Mouse (Mus musculus) embryonic facial prominence, embryonic 14.5 days (tissue): ENCODE measurements around the gene Hsdl2. TPM values are rescaled to one million over a fixed set of nuclear protein-coding genes. Genes with fewer than 3 reads are reported as not detected.
A peak's percentile ranks its signal among the peaks of the same experiment; 100 is the strongest.
"Not testable (repeated sequence)": the region's sequence is repeated elsewhere in the genome, so short reads cannot be mapped to it uniquely, and the experiment has no call there.

ENCODE experiments used
- ATAC-seq: fragments of 200-750 bp; cut with Nextera tagmentation; 2 replicates; pipeline ENCODE4 v1.8.0; 2017; ENCODE audit warnings: low read depth, moderate number of reproducible peaks, moderate TSS enrichment
- DNase-seq: peaks from one replicate; pipeline ENCODE4 v3.0.0-alpha.2; 2015; ENCODE audit warnings: low spot score
- H3K27ac ChIP-seq: fragments of 300-500 bp; sonication (generic); replicated peaks from 2 replicates; pipeline ENCODE4 v1.5.1; 2014; ENCODE audit warnings: low read depth, mild to moderate bottlenecking, low read length, moderate library complexity
- H3K27me3 ChIP-seq: fragments of 300-500 bp; sonication (generic); replicated peaks from 2 replicates; pipeline ENCODE4 v1.6.1; 2014; ENCODE audit warnings: low read length; ENCODE audit not compliant: control insufficient read depth, insufficient read depth
- H3K36me3 ChIP-seq: fragments of 300-500 bp; sonication (generic); 2 replicates; pipeline ENCODE4 v1.6.1; 2014; ENCODE audit warnings: low read length, mixed read lengths; ENCODE audit not compliant: control insufficient read depth, insufficient read depth
- H3K4me1 ChIP-seq: fragments of 300-500 bp; sonication (generic); 2 replicates; pipeline ENCODE4 v1.6.1; 2014; ENCODE audit warnings: antibody characterized with exemption, low read length; ENCODE audit not compliant: control insufficient read depth, insufficient read depth
- H3K4me2 ChIP-seq: fragments of 300-500 bp; sonication (generic); 2 replicates; pipeline ENCODE4 v1.6.1; 2014; ENCODE audit warnings: low read depth, mild to moderate bottlenecking, low read length, moderate library complexity, mixed read lengths
- H3K4me3 ChIP-seq: fragments of 300-500 bp; sonication (generic); 2 replicates; pipeline ENCODE4 v1.5.1; 2014; ENCODE audit warnings: low read depth, mild to moderate bottlenecking, low read length
- H3K9ac ChIP-seq: fragments of 300-500 bp; sonication (generic); 2 replicates; pipeline ENCODE4 v1.6.1; 2014; ENCODE audit warnings: low read depth, mild to moderate bottlenecking, low read length, moderate library complexity, mixed read lengths
- H3K9me3 ChIP-seq: fragments of 300-500 bp; sonication (generic); 2 replicates; pipeline ENCODE4 v1.6.1; 2016; ENCODE audit warnings: low read length; ENCODE audit not compliant: control insufficient read depth
- WGBS: fragments of 180-500 bp; shearing (Covaris S2); extraction: QIAGEN DNeasy Blood & Tissue Kit; methylation state at CpG from one replicate; pipeline ENCODE4 v1.1.7; 2014; 5-methylcytosine and 5-hydroxymethylcytosine counted together
- polyA plus RNA-seq: library from polyadenylated mRNA; unstranded; fragments of >200 nt; fragmentation: Nextera tagmentation; extraction: Ambion mirVana; gene quantifications from 2 replicates; pipeline ENCODE4 v1.2.1, GENCODE M21; 2014

Hsdl2 gene
- polyA plus RNA-seq, 1 experiment from 2014 or later: 23.1 TPM

DNA sequence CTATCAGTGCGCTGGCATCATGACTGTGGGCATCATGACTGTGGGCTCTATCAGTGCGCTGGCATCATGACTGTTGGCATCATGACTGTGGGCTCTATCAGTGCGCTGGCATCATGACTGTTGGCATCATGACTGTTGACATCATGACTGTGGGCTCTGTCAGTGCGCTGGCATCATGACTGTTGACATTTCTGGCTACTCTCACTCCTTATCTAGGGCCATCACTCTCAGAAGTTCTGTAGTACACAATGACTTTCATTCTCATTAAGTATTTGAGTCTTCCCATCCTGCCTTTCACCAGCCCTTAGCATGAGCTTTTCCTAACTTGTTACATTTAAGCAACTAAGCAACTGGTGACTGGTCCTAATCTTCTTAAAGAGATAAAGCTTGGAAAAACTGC is 24.0 kb upstream of the Hsdl2 start:
- not testable (repeated sequence) for H3K4me1 ChIP-seq, H3K4me2 ChIP-seq, H3K27ac ChIP-seq, H3K36me3 ChIP-seq, H3K9ac ChIP-seq, H3K9me3 ChIP-seq, H3K27me3 ChIP-seq, H3K4me3 ChIP-seq, DNase-seq, ATAC-seq
- 92% methylated on average over 4 of the region's 4 CpGs for WGBS

DNA sequence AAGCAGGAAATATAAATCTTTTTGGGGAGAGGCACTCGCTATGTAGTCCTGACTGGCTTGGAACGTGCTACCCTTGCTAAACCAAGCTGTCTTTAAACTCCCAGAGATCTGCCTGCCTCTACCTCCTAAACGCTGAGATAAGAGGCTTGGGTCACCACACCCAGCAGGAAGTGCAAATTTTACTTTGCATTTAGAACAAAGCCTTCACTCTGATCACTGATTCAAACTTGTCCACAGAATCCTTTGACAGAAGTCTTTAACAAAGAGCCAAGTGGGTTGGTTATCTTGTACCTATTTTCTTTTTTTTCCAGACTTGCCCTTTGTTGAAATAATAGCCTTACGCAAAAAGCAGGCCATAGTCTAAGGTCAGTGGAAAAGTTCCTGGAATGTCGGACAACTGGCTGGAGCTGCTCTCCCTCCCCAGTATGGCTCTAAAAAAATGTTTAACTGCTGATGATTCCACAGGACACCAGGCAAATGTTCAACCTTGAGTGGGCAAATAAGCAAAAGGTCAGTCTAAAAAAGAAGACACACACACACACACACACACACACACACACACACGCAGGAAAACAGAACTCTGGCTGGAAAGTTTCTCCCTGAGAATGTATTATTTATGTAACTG is 23.2 kb upstream of the Hsdl2 start:
- no peak for DNase-seq
- H3K9me3 ChIP-seq: no peaks in the 10 kb centered on the region
- no peak overlapping the region for H3K4me2 ChIP-seq
- no peak for ATAC-seq
- H3K4me3 ChIP-seq: no peak overlapping the region
- H3K4me1 ChIP-seq: no peaks in the 10 kb centered on the region
- H3K27me3 ChIP-seq: no peaks in the 10 kb centered on the region
- H3K27ac ChIP-seq: no peak overlapping the region
- H3K36me3 ChIP-seq: no peaks in the 10 kb centered on the region
- WGBS: 69% methylated on average over 6 of the region's 6 CpGs
- H3K9ac ChIP-seq: no peak overlapping the region

DNA sequence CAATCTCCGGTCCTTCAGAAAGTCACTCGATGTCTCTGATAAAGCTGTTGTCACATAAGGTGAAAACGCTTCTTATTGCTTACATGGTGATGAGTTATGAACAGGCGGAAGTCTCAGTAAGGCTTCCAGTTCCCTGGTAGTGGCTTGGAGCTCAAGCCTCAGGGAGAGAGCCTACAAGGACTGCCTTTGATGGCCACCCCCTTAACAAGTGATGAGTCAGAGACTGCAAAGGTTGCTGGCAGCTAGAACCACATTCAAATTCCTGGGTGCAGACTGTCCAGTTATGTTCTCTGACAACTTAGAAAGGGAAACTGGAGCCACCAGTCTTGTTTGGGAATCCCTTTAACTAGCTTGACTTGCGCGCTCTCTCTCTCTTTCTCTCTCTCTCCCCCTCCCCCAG is 21.2 kb upstream of the Hsdl2 start:
- DNase-seq (no peak), ATAC-seq (no peak)
- Histone ChIP-seq H3K9ac (no peak overlapping the region), H3K4me1 (no peaks in the 10 kb centered on the region), H3K36me3 (no peaks in the 10 kb centered on the region), H3K9me3 (no peaks in the 10 kb centered on the region), H3K4me3 (no peak overlapping the region), H3K4me2 (no peak overlapping the region), H3K27ac (no peak overlapping the region), H3K27me3 (no peaks in the 10 kb centered on the region)
- 91% methylated on average over 6 of the region's 6 CpGs for WGBS

DNA sequence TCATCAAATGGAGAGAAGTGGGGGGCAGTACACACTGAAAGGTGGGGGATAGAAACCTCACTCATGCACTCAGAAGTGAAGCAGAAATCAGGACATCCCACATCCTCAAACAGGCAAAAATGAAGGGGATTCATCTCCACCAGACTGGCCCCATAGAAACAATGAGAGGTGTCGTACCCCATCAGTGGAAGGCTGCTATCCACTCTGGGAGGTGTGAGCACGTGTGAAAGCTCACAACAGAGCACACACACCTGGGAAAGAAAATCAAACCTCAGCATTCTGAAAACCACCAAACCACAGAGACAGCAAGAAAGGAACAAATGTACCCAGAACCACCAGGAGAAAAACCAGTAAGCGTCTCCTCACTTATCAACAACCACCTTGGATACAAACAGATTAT is 17.2 kb upstream of the Hsdl2 start:
- Histone ChIP-seq H3K27ac (no peak overlapping the region), H3K4me2 (no peak overlapping the region), H3K9me3 (0 out of 2 replicates have a peak, but pooled peaks cover 5% of the 10 kb centered on the region), H3K36me3 (no peaks in the 10 kb centered on the region), H3K4me3 (no peak overlapping the region), H3K4me1 (no peaks in the 10 kb centered on the region), H3K9ac (no peak overlapping the region), H3K27me3 (no peaks in the 10 kb centered on the region)
- ATAC-seq (no peak), DNase-seq (no peak)
- 74% methylated on average over 3 of the region's 3 CpGs for WGBS

DNA sequence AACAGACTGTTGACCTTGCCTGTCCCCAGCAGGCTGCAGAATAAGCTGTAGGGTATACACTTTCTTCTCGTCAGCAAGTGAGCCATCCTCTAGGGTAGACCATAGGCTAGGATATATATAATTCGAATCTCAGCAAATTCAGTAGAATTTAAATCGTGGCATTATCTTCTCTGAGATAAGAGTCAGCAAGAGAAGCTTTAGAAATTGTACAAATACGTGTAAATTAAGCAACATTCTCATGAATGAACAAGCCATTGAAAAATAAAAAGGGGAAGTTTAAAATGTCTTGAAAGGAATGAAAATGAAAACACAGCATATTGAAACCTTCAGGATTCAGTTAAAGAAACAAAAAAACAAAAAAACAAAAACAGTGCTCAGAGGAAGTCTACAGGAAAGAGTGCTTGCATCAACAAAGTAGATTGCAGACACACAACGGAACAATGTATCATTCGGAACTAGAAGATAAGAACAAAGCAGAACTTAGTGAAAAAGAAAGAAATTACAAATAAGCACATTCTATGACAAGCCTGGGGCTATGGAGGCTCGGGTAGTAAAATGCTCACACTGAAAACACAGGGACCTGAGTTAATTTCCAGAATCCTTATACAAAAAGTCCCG is 15.7 kb upstream of the Hsdl2 start:
- H3K36me3 ChIP-seq: no peaks in the 10 kb centered on the region
- H3K4me1 ChIP-seq: no peaks in the 10 kb centered on the region
- ATAC-seq (no peak), DNase-seq (no peak)
- no peak overlapping the region for H3K27ac ChIP-seq
- H3K4me2 ChIP-seq: no peak overlapping the region
- H3K9ac ChIP-seq: no peak overlapping the region
- H3K4me3 ChIP-seq: no peak overlapping the region
- WGBS: 70% methylated on average over 8 of the region's 8 CpGs
- no peaks in the 10 kb centered on the region for H3K27me3 ChIP-seq
- 0 out of 2 replicates have a peak, but pooled peaks cover 5% of the 10 kb centered on the region for H3K9me3 ChIP-seq

DNA sequence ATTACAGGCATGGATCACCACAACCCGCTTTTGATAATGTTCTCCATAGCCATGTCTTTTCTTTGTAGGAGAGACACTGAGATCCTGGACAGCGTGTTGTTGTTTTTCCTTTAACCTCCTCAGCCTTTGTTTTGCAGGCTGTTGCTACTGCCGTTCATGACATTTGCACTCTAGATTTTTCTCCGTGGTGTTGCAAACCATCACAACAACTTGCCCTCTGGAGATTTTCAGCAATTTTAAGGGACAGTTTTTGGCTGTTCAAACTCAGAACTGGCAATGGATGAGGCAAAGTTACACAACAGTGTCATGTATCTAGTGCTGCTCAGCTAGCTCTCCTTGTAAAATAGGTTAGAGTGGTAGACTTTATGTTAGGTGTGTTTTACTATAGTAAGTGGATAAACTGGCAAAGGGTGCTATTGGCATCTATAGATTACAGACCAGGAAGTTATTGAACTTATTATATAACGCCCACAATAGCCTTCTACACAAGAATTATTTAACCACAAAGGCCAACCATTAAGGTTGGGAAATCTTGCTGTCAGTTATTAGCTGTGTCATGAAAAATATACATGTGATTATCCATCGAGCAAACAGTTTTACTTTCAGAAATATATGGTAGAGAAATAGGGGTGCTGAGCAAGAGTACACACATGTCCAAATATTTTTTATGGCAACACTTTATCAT is 13.6 kb upstream of the Hsdl2 start:
- H3K4me3 ChIP-seq: no peak overlapping the region
- no peaks in the 10 kb centered on the region for H3K36me3 ChIP-seq
- DNase-seq (no peak), ATAC-seq (no peak)
- no peak overlapping the region for H3K9ac ChIP-seq
- WGBS: 79% methylated on average over 6 of the region's 6 CpGs
- no peaks in the 10 kb centered on the region for H3K4me1 ChIP-seq
- 0 out of 2 replicates have a peak, but pooled peaks cover 5% of the 10 kb centered on the region for H3K9me3 ChIP-seq
- H3K27me3 ChIP-seq: no peaks in the 10 kb centered on the region
- no peak overlapping the region for H3K4me2 ChIP-seq
- H3K27ac ChIP-seq: no peak overlapping the region

DNA sequence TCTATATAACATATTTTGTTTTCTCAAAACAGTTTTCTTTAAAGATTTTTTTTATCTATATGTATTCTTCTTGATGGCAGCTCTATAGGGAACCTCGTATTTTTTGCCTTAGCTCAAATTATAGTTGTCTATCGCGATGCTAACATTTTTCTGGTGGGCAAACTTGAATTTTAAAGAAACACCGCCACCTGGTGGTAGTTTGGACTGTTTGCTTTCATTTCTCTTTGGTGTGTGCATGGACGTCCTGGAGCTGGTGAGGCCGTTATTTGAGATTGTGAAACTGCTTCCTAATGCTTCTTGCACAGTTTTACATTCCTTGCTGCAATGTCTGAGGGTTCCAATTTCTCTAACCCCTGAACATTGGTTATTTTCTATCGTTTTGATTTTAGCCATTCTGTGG is 11.8 kb upstream of the Hsdl2 start:
- no peaks in the 10 kb centered on the region for H3K4me1 ChIP-seq
- 0 out of 2 replicates have a peak, but pooled peaks cover 5% of the 10 kb centered on the region for H3K9me3 ChIP-seq
- H3K36me3 ChIP-seq: no peaks in the 10 kb centered on the region
- H3K4me2 ChIP-seq: no peak overlapping the region
- H3K4me3 ChIP-seq: no peak overlapping the region
- DNase-seq: peak; percentile 89
- no peaks in the 10 kb centered on the region for H3K27me3 ChIP-seq
- peak overlapping the region; percentile 3; the same call in 1 of the 2 replicates for H3K9ac ChIP-seq
- ATAC-seq: peak; percentile 63
- no peak overlapping the region for H3K27ac ChIP-seq
- 2% methylated on average over 7 of the region's 7 CpGs for WGBS

DNA sequence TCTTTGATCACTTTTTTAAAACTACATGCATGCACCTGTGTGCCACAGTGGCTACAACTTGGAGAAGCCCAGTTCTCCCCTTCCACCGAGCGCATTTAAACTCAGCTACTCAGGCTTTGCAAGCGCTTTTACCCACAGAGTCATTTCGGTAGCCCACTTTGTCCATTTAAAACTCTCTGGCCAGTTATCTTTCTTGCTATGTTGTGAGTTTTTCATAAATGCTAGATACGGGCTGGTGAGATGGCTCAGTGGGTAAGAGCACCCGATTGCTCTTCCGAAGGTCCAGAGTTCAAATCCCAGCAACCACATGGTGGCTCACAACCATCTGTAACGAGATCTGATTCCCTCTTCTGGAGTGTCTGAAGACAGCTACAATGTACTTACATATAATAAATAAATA is 10.8 kb upstream of the Hsdl2 start:
- not testable (repeated sequence) for H3K9me3 ChIP-seq, H3K4me1 ChIP-seq, H3K27ac ChIP-seq, ATAC-seq, H3K36me3 ChIP-seq, H3K9ac ChIP-seq, H3K4me3 ChIP-seq, H3K27me3 ChIP-seq, H3K4me2 ChIP-seq, DNase-seq
- 88% methylated on average over 7 of the region's 8 CpGs for WGBS
